Mouse (Mus musculus) skeletal muscle tissue, adult 2 months (tissue): ENCODE results near the gene Thrap3.
A peak's percentile ranks its signal among the peaks of the same experiment; 100 is the strongest.
"Not testable (repeated sequence)": the region's sequence is repeated elsewhere in the genome, so short reads cannot be mapped to it uniquely, and the experiment has no call there.

Experiments
- DNase-seq: peaks from one replicate; pipeline ENCODE4 v3.0.0-alpha.2; 2012; ENCODE audit warnings: low read depth, low spot score

Thrap3 gene

DNA sequence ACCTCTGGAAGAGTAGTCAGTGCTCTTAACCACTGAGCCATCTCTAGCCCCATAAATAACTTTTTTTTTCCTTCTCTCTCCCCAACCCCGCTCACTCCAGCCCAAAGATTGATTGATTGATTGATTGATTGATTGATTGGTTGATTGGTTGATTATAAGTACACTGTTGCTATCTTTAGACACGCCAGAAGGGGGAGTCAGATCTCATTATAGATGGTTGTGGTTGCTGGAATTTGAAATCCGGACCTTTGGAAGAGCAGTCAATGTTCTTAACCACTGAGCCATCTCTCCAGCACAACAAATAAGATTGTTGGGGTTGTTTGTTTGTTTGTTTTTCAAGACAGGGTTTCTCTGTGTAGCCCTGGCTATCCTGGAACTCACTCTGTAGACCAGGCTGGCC, 17.0 kb upstream of the Thrap3 start:
- not testable (repeated sequence) for DNase-seq

DNA sequence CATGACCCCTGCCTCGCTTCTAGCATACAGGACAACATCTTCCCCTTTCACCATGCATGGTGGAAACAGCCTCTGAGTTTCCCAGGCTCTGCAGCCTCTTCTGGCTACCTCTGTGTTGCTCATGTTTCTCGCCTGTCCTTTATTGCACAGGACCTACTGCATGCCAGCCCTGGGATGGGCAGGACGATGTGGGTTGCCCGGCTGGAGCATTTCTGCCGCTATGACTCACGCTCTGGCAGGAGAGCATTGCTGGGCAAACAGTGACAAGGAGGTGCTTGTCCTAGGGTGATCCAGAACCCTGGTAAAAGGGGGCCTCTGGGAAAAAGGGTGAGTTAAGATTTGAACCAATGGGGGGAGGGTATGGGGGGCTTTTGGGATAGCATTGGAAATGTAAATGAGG, 15.2 kb upstream of the Thrap3 start:
- peak; percentile 75 for DNase-seq

GRCm38 (mm10) chr4:126207081-126207480, 4.5 kb upstream of the Thrap3 start:
- no peak for DNase-seq

DNA sequence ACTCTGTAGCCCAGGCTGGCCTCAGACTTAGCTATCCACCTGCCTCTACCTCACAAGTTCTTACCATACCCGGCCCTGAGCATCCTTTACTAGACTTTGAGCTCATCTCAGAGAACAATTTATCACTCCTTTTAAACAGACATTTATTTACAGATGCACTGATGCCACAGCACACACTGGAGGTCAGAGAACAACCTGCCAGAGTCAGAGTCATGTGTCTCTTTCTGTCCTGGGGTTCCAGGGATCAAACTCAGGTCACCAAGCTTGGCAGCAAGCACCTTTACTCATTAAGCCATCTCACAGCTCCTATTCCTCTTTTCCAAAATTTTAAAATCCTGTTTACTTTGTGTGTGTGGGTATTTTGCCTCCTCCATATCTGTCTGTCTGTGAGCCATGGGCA, 2.8 kb upstream of the Thrap3 start:
- no peak for DNase-seq

GRCm38 (mm10) chr4:126204661-126205230, 2.2 kb upstream of the Thrap3 start:
- DNase-seq: no peak

DNA sequence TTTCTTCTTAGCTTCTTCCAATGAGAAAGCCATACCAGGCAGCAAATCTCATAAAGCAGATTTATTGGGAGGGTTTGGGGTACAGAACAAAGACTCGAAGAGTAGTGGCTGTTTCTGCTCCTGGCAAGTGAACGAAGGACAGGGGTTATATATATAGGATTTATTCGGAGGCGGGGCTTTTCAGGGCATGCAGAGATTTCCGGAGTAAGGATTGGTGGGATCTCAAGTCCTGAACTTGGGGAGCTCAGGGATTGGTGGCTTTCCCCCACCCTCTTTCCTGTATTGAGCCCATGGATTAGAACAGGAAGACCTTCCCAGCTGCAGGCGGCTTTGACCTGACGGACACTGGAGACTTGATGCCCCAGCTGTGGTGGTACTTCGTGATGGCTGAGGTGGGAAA, 1.5 kb upstream of the Thrap3 start:
- no peak for DNase-seq

DNA sequence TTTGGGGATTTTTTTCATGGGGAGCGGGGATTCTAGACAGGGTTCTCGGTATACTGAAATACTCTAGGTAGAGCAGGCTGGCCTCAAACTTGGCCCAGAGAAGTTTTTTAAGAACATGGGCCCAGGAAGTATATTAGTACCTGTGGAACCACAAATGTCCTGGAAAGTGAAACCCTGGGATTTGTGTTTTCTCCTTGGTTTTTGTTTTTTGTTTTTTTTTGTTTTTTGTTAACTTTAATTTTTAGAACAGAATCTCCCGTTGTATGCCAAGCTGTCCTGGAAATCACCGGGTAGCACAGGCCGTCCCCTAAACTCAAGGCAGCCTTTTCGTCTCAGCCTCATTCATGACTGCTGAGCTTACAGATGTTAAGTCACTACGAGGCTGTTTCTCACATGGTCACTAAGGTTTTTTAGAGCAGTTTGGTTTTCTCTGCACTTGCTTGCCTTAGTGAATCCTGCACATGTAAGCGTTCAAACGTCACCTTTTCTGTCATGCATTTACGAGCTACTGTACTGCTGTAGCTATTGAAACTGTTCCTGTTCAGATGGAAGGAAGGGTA, 856 bp upstream of the Thrap3 start:
- DNase-seq: no peak

DNA sequence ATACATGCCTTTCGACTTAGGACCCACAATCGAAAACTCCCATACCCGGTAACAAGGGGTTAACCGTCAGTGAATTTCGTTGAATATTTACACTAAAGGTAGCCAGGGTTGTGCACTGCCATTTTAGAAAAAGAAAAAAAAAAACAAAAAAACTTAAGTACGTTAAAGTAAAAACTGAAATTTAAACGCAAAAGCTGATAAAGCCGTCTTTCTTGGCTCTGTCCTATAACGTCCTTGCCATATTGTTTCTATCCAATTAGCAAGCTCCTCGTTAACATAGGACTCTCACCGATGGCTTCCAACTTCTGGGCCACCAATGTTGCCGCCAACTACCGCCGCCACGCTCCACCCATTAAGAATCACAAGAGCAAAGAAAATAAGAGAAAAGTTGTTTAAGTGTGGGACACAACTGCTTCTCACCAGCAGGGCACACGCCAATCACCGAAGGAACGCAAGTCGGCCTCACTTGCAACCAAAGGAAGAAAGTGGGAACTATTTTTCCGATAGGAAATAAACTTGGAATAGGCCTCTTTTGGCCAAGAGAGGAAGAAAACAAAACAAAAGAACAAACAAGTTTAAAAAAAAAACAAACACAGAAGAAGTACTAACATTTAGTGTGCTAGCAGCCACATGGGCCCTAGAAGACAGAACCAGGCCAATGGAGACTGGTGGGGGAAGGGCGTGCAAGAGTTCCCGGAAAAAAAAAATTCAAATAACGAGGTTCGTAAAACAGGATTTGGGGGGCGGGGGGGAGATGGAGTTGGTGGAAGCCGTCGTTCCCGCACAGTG, 852 bp downstream of the Thrap3 start:
- no peak for DNase-seq

GRCm38 (mm10) chr4:126200656-126201055, 1.9 kb downstream of the Thrap3 start:
- DNase-seq: no peak

DNA sequence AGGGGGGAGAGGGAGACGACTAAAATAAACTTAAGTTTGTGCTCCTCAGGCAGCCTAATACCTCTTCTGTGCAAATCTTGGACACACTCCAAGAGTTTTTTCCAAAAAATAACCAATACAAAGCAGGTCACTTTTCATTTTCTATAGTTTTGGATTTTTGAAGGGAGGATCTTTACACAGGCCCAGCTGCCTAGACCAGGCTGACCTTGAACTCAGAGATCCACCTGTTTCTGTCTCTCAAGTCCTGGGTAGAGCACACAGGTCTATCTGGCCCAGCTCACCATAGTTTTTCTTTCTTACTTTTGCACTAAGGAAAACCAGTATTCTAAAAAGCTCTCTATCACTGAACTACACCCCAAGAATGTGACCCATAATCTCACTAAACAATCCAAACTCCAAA, 2.5 kb downstream of the Thrap3 start:
- no peak for DNase-seq

GRCm38 (mm10) chr4:126199556-126199955, 3.0 kb downstream of the Thrap3 start:
- DNase-seq: no peak

GRCm38 (mm10) chr4:126197485-126197884, 5.1 kb downstream of the Thrap3 start:
- no peak for DNase-seq

GRCm38 (mm10) chr4:126194916-126195315, 7.6 kb downstream of the Thrap3 start:
- DNase-seq: no peak

DNA sequence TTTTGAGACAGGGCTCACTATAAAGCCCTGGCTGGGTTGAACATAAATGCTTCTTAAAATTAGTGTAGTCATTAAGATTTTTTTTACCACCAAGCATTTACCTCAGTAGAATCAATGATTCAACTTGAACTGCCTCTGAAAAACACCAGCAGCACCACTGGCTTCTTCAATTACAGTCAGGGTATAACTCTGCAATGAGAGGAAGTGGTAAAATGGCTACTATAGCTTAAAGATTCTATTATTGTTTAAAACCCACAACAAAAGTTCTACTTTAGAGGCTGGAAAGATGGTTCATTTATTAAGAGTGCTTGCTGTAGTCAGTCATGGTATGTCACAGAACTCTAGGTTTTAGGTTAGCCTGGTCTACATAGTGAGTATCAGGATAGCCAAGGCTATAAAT, 8.3 kb downstream of the Thrap3 start:
- DNase-seq: no peak

GRCm38 (mm10) chr4:126190636-126191035, 11.9 kb downstream of the Thrap3 start:
- no peak for DNase-seq

- DNase-seq: no peak
Measured at GRCm38 (mm10) chr4:126187096-126187495, 15.5 kb downstream of the Thrap3 start.

- DNase-seq: no peak
Measured at GRCm38 (mm10) chr4:126183034-126183433, 19.5 kb downstream of the Thrap3 start.

DNA sequence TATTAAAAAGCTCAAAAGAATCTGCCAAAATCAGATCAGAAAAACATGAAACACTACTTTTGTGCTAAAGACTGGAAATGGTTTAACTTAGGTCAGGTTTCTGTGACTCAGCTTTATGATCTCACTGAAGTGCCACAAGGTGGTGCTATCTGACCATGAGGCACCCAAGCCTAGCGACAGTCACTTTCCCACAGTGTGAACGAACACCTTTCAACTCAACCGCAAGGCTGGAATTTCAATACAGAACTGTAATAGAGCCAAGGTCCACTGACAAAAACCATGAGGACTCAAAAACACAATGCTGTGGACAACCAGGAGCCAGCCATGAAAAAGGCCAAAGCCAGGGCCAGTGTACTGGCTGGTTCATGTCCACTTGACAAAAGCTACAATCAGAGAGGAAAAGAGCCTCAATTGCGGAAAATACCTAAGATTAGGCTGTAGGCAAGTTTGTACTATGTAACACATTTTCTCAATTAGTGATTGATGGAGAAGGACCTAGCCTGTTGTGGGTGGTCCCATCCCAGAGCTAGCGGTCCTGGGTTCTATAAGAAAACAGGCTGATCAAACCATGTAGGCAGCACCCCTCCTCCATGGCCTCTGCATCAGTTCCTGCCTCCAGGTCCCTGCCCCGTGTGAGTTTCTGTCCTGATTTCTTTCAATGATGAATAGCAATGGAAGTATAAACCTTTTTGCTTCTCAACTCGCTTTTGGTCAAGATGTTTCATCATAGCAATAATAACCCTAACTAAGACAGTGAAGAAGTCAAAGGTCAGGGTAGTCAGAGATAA, 21.2 kb downstream of the Thrap3 start:
- peak; percentile 57 for DNase-seq

- not testable (repeated sequence) for DNase-seq
Measured at GRCm38 (mm10) chr4:126175980-126176379, 26.6 kb downstream of the Thrap3 start.

GRCm38 (mm10) chr4:126173800-126174199, 28.8 kb downstream of the Thrap3 start:
- DNase-seq: no peak

DNA sequence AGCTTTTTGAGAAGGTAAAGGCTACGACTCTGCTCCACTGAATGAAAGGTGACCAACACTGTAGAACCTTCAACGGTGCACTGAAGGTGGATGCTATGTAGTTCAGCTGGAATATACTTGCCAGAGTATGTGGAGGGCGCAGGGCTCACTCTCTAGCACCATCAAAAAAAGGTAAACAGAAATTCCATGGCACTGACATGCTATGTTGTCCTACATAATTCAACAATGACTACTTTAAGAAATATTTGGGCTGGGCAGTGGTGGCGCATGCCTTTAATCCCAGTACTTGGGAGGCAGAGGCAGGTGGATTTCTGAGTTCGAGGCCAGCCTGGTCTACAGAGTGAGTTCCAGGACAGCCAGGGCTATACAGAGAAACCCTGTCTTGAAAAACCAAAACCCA, 31.8 kb downstream of the Thrap3 start:
- DNase-seq: not testable (repeated sequence)

GRCm38 (mm10) chr4:126168851-126169250, 33.7 kb downstream of the Thrap3 start:
- no peak for DNase-seq
